Mouse (Mus musculus): ENCODE results near the gene Wnt11.
A peak's percentile ranks its signal among the peaks of the same experiment; 100 is the strongest.

Gene Wnt11

DNA sequence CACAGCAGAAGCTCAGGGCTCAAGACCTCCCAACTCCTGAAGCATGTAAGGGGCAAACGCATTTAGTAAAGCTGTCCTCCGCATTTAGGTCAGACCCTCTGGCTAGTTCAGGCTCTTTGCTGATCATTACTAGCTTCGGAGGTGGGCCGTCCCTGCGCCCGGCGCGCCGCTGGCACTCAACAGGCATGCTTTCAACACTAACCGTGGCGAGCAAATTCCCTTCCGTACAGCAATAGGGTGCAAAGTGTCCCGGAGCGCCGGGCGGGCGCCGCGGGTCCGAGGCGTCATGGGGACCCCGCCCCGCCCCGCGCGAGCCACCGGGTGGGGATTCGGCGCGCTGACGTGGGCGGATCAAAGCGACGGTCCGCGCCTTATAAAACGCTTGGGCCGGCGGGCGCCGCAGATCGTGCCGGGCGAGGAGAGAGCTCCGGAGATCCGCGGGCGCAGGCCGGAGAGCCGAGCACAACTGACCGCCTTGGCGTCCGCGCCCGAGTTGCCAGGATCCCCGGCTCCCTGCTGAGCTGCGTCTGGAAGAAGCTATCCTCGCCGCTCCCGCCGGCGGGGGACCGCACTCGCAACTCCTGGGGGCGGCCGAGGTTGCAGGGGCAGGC, at the start of gene Wnt11:
Gene Wnt11 (plus strand): TSS at position 402 of the 611 bp plus-strand sequence.
- no peak for DNase-seq

DNA sequence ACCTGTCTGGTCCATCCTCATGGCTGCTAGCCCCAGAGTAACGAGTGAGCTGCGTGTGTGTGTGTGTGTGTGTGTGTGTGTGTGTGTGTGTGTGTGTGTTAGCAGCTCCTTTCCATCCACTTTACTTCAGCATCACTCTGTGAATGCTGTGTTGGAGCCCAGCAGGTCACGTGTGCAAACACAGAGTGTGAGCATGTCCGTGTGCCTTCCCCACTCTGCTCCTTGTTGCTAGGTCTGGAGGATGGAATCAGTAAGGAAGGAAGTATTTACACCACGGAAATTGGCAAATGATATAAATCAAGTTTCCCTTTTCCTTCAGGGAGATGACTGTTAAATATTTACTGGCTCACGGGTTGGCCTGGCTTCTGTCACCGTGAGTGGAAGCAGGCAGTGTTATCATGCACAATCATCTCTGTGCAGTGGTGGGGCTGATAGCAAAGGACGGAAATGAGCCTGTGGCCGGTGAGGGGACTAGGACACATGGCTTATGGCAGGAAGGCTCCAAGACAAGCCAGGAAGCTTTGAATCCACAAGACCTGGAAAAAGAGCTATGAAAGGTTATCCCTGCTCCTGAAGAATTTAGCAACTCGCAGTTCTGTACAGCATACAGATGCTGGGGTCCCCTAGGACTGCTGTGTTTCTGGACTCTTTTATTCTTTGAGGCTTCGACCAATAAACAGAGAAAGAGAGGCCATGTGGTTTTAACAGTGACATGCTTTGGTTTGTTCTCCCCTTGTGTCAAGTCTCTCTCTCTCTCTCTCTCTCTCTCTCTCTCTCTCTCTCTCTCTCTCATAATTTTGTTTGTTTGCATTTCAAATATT, 47.9 kb upstream of the Wnt11 start:
- DNase-seq: no peak

DNA sequence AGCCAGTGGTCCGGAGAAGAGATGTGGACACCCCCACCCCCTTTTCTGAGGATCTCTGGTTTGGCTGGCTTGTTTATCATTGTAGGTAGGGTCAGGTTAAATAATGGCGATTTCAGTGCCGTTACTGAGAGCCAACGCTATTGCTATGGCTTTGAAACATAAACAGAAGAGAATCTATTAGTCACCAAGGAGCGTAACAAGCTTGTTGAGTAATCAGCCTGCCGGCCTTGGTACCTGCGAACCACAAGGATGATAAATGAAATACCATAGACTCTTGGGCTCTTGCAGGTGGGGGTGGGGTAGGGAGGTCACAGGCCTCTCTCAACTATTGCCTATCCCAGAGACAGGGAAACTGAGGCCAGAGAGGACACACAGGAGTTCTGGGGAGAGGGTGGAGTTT, 46.2 kb upstream of the Wnt11 start:
- DNase-seq: no peak

DNA sequence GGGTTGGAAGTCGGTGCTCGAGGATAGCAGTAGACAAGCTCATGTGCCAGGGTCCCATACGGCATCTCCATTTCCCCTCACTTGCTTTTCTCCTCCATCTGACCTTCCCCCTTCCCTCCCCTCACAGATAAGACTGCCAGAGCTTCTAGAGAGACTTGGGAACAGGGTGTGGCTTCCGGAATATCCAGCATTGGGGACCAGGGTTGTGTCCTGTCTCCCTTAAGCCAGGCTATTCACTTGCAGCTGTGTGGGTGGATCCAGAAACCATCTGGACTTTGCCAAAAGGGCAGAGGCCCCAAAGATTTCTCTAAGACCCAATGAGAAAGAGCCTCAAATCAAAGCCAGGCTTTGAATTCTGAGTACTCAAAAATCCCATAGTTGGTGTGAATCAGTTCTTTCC, 45.8 kb upstream of the Wnt11 start:
- no peak for DNase-seq

DNA sequence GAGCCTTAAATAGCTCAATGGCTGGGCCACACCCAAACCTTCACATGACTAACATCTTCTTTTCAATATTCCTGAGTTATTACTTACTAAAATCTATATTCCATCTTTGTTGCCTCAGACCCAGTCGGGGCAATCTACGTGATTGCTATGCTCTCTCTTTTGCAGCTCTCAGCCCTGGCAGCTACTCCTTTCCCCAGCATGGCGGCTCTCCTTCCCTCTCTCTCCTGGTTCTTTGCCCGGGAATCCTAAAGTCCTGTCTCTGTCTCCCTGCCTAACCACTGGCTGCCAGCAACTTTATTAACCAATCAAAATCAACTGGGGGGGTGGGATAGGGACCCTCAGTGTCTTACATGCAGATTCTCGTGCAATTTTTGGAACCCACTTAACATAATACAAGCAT, 43.0 kb upstream of the Wnt11 start:
- no peak for DNase-seq

DNA sequence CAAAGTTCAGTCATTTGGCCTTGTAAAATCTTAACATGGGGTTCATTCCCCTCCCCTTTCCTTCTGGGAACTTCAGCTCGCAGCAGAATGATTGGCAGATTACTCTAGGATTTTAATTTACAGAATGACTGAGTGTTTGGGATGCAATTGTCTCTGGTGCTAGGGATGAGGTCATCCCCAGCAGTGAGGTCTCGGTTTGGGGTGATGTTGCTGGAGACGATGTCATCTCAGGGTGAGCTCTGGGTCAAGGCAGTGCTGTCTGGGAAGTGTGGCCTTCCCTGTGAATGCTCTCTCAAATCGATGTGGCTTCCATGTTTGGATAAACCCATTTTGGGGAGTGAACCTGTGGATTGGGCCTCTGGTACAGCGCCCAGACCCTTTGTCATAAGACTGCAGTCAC, 41.1 kb upstream of the Wnt11 start:
- DNase-seq: no peak

DNA sequence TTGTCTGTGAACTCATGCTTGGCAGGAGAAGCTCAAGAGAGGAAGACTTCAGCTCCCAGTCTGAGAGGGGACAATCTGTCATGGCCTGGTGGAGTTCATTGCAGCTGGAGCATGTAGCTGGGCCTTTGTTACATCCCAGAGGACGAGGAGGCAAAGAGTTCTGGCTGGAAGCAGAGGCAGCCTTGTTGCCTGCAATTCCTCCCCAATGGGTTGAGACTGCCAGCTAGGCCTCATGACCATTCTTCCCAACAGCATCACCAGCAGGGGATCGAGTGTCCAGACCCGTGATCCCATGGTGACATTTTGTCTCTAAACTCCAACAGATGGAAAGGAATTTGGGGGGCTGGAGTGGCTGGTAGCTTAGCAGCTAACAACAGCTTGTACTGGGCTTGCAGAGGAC, 40.5 kb upstream of the Wnt11 start:
- DNase-seq: no peak

DNA sequence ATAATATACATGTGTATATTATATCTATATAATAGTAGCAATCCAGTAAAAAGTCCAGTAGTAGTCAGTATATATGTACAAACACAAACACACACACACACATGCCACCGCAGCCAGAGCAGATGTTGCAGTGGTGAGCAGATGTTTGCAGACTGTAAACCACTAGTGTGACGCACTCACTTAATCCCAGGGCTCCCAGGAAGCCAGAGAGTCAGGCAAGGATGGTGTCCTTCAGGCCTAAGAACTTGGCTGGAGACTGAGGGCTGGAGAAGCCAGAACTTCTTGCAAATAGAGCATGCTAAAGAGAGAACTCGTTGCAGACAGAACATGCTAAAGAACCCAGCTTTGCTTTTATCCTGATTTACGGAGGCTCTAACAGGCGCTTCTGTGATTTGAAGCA, 39.3 kb upstream of the Wnt11 start:
- no peak for DNase-seq

DNA sequence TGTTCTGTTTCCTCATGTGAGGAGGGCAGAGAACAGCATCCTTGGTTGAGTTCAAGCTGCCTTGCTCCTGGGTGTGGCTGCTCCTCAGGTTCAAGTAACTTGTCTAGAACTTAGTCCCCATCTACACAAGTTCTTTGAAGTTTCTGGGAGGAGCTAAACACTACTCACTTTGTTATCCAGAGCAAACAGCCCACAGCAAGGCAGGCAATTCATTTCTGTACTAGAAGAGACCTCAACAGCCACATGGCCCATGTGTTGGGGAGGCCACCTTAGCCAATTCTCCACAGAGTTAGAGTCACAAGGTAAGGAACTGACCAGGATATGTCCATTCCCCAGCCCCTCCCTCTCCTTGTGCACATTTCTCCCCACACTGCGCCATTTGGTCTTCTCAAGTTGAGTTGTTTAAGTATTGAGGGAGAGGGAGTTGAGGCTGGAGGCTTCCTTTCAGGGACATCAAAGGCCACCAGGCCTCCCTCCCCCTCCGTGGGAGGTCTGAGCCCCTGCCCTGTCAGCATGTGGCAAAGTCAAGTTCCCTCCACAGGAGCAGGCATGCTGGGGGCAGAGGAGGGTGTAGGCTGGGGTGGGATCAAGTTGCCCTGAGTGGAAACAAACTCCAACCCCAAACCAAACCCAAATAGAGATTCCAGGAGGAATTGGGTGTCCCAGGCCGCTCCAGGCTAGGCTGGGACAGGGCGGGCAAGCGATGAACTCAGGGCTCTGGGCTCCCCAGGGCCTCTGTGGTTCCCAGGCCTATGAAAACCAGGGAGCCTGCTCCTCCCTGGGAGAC, 37.4 kb upstream of the Wnt11 start:
- DNase-seq: no peak

DNA sequence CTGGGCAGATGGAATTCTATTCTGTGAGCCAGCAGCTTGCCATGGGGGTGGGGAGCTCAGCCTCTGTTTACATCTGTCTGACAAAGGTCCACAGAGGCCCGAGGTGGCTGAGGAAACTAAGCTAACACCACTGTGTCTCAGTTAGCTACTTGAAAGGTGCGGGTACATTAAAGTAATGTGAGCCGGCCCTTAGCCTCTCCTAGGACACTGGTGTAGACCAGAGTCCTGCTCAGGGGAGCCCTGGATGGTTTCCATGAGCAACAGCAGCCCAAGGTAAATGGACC, 36.8 kb upstream of the Wnt11 start:
- no peak for DNase-seq

DNA sequence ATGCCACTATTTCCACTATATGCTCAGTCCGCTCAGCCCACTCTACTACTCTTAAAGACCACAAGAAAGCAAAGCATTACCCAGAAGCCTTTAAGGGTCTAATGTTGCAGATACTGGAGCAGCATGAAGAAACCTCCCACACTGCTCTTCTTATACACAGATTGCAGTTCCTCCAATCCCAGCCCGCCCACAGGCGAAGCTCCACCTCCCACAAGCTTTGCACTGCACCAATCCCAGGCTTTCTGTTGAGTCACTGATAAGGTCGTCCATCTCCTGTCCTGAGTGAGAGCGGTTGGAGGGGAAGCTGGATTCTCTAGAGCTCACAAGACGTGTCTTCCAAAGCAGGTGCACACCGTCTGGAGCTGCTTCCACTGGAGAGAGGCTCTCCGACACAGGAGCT, 34.5 kb upstream of the Wnt11 start:
- DNase-seq: peak; percentile 32

DNA sequence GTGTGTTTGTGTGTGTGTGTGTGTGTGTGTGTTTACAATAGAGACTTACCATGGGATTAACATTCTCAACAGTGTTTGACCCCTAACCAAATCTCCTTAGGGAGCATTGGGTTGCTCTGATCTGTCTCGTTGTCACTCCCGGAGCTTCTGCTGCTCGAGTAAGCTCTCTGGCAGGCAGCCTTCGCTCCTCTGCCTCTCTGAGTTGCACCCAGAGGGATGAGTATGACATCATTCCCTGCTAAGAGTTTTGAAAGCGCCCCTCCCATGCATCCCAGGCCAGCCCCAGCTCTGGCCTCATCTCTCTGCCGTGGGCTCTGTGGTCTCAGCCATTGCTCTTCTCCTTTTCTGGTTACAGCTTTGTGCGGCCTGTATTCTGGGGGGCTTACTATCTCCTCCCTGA, 33.8 kb upstream of the Wnt11 start:
- DNase-seq: no peak

DNA sequence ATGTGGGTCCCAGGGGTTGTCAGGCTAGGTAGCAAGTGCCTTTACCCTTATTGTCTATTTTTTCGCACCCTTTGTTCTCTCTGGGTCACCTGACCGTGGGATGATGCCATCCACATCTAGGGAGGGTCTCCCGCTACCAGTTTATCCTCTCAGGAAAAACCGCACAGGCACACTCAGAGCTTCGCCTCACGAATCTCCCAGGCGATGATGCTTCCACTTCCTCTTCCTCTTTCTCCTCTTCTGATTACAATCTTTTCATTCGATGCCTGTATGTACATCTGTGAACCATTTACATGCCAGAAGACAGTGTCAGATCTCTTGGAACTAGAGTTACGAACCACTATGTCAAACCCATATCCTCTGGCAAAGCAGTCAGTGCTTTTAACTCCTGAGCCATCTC, 31.7 kb upstream of the Wnt11 start:
- DNase-seq: no peak

DNA sequence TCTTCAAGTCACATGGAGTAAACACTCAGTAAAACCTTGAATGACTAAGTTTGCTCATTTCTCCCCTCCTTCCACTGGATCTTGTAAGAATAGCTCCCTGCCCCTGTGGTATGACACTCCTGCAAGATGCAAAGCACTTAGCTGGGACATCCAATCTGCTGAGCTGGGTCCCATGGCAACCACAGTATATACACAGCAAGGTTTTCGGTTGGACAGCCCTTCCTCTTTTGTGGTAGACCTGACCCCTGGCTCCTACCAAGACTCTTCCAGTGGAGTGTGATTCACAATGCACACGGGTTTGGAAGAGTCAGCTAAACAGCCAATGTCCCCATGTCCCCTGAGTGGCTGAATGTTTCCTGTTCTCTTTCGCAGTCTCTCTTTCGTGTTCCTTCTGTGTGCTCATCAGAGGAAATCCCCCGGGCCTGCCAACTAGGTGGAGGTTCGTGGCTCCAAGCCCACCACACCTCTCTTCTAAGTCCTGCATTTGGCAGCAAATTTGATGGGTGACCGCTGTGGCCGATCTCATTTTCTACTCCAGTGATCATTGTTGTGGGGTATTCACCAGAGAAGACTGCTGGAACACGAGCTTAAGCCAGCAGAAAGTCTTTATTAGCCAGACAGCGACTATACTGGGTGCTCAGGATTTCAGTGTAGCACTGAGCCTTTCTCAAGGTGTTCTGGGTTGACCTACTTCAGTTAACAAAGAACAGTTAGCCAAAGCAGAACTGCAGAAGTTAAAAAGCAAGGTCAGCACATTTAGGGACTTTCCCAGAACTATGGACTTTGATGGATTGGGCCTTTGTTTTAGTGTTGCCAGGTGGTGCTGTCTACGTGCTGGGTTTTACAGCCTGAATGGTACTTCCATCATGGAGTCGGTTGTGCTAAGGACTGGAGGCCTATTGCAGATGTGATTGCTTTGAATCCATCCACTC, 29.8 kb upstream of the Wnt11 start:
- no peak for DNase-seq

DNA sequence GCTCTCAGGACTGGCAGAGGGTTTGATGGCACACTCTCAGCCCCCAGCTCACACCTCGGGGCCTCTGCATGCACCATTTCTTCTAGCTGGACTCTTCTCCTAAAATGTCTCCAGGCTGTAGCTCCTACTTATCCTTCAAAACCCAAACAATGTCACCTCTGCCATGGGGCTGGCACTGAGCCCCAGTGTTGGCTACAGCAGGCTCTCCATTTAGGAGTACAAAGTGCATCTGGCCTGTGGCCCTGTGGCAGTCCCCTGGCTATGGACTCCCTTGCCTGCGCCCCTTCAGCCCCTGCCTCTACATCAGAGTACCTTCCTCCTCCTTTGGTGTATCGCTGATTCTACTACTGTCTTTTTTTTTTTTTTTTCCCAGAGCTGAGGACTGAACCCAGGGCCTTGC, 28.0 kb upstream of the Wnt11 start:
- DNase-seq: no peak

DNA sequence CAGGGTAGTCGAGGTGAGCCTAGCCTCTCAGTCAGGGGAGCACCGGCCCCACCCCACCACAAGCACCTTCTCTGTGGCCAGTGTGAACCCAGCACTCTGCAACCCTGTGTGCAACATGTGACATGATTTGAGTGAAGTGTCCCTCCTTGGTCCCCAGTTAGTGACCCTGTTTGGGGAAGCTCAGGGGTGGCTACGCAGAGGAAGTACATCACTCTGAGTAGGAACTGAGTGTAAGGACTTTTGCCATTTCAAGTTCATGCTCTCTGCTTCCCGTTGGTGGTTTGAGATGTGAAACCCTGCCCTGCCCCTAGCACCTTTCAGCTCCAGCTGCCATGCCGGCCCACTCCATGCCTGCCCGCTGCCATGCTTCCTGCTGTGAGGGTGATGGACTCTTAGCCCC, 25.5 kb upstream of the Wnt11 start:
- no peak for DNase-seq

DNA sequence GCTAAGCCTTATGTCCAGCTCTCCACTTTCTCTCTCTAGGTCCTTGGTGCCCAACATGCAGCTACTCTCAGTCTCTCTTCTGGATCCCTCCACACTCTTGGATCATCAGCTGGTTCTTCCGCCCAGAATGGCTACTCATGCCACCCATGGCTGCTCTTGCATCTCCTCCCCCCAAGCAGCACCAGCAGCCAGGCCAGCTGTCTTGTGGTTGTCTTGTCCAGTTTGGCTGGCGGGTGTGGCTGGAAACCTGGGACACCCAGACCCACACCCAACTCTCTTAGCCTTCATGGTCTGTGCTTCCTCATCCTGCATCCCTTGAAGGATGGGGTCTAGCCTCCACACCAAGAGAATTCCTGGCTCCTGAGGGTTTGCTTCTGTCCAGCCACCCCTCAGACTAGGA, 24.3 kb upstream of the Wnt11 start:
- DNase-seq: no peak

DNA sequence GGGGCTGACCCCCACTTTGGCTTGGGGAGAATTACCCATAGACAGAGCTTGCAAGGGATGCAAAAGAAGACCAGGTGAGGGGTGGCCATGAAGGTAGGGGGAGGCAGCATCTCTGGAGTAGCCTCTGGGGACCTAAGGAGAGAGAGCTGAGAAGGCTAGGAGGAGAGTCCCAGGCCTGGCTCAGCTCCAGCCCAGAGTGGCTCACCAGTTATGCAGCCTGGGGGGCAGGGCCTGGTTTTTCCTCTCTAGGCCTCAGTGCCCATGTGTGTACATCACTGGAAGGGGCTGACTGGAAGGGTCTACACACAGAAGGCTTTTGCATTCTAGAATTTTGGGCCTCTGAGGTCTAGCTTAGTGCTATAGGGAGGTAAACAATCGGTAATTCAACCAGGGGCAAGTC, 14.4 kb upstream of the Wnt11 start:
- DNase-seq: no peak

DNA sequence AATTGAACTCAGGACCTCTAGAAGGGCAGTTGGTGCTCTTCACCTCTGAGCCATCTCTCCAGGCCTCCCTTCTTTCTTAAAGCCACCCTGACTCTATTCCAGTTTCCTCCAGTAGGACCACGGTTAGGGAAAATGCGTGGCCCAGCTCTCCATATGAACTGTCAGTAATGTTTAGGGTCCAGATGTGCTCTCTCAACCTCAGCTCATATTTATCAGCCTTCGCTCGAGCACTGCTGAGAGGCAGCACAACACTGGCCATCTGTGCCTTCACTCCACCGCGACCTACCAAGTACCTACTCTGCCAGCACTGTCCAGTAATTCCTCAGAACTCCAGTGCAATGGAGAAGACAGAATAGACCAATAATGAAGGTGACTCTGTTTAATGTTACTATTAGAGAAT, 12.0 kb upstream of the Wnt11 start:
- no peak for DNase-seq

DNA sequence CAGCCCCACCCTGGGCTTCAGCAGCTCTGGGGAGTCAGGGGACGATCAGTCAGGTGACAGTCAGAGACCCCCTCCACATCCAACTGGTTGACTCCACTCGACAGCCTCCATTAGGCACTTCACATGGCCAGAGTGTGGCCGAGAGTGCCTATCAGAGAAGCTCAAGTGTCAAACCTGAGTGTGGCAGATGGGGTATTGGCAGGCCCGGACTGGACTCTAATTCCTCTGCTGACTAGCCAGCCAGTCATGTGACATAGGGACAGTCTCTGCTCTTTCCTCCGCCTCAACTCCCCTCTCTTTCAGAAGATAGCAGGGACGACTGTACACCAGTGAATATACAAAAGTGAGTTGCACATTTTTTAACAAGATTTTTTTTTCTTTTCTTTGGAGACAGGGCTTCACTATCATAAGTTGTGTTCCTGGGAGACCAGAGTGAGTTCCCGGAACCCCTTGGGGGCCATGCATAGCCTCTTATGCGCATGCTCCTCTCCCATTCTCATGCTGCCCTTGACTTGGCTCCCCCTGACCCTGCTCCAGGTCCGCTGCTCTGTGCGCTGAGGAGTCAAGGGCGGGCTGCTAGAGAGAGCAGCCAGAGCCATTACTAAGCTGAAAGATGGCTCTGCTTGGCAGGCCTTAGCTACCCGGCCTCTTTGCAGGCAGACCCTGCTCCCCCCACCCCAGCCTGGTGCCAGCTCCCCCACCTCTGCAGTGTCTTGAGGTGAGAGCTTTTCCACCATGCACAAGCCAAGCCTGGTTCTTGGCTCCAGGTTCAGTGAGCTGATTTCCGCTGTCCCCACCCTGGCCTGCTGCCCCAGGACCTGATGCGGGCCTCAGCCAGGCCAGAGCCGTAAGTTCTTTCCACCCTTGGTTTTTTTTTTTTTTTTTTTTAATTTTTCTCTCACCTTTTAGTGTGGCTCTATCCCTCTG, 10.8 kb upstream of the Wnt11 start:
- DNase-seq: no peak

DNA sequence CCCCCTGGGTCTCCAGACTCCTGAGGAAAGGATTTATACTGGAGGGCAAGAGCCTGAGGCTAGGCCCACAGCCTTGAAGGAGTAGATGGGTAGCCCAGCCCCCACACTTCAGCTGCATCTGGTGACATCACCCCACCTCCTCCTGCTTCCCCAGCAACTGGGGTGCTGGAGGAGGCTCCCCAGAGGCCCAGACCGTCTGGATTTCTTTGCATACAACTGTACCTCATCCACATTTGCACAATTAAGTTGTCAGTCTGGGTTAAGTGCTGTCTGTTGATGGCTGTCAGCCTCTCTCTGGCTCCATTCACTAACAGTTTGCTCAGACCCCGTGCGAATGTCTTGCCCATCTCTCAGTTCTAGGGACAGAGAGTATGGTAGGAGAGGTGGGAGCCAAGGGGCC, 6.9 kb upstream of the Wnt11 start:
- DNase-seq: no peak

DNA sequence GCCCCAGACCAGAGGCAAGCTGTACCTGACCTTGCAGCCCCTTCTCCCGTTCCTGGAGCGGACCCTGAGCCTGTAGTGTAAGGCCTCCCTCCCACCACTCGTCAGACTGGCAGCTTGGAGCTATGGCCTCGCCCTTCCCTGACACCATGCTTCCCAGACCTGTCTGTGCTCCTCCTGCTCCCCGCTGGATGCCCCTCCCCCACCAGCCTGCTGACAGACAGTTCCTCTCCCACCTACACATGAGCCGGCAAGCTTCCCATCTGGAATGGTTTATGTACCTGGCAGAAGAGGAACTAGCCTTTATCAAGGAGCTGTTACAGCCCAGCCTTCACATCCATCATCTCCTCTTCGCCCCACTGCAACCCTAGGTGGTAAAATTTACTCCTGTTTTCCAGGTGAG, 6.0 kb upstream of the Wnt11 start:
- DNase-seq: no peak
